Mouse (Mus musculus) G1E (cell line): ENCODE results near the gene Cldn4.

Experiments used
- CTCF ChIP-seq: IDR thresholded peaks from 2 replicates; pipeline ENCODE4 v1.5.1; 2012; ENCODE audit warnings: low read depth, low read length, inconsistent platforms, mixed read lengths
- GATA1 ChIP-seq: IDR thresholded peaks from 2 replicates; pipeline ENCODE4 v1.6.1; 2012; ENCODE audit warnings: borderline replicate concordance, low read length, inconsistent platforms, mixed read lengths

DNA sequence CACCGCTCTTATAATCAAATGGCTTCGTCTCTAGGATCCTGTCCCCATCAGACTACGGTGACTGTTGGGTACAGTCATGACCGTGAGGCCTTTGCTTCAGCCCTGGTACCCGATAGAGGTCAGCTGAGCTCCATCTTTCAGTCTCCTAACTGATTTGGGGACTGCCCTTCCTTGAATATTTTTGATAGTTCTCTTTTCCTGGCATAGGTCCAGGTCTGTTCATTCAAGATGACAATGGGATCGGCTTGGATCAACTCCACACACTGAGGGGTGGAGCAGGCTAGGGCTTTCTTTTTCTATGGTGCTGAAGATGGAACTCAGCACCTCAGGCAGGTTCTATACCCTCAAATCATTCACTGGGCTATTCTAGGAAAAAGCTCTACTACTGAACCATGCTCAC, 10.7 kb downstream of the Cldn4 start:
- TF ChIP-seq CTCF (no peak), GATA1 (no peak)
